Mouse (Mus musculus): ENCODE results near the gene Cluh. TPM values are rescaled to one million over a fixed set of nuclear protein-coding genes. Genes with fewer than 3 reads are reported as not detected.

Gene Cluh
- total and polyA plus RNA-seq, 3 experiments, result 133 to 222 (median 200) TPM

GRCm38 (mm10) chr11:74625333-74625732 is 24.0 kb upstream of the Cluh start:
- Histone ChIP-seq H3K9ac (ENCODE audit: low read depth, low read length) (no peak overlapping the region), H3K27me3 (ENCODE audit: control insufficient read depth, insufficient read depth, low read length) (0 out of 2 replicates have a peak, but pooled peaks cover 1% of the 10 kb centered on the region), H3K4me3 (no peak overlapping the region), H3K4me1 (ENCODE audit: control insufficient read depth, insufficient read depth, low read length) (no peaks in the 10 kb centered on the region), H3K79me2 (replicated peaks; ENCODE audit: control insufficient read depth, insufficient read depth, low read length) (no peaks in the 10 kb centered on the region), H3K36me3 (ENCODE audit: control insufficient read depth, insufficient read depth, low read length) (no peaks in the 10 kb centered on the region), H3K27ac (no peak overlapping the region)
- no peak for TF ChIP-seq EP300 (IDR thresholded peaks at IDR 0.05; ENCODE audit: insufficient read depth, low read depth, low read length)
- intact Hi-C loops (cut with DNase I), result no loop called here
- no peak for DNase-seq

GRCm38 (mm10) chr11:74627481-74627880 is 21.8 kb upstream of the Cluh start:
- 72% methylated on average over 3 of the region's 3 CpGs for WGBS
- H3K36me3 ChIP-seq (ENCODE audit: control insufficient read depth, insufficient read depth, low read length), result no peaks in the 10 kb centered on the region
- TF ChIP-seq POLR2A (IDR thresholded peaks at IDR 0.05; ENCODE audit: insufficient read depth, low read depth, low read length) (no peak), EP300 (IDR thresholded peaks at IDR 0.05; ENCODE audit: insufficient read depth, low read depth, low read length) (no peak), CTCF (IDR thresholded peaks at IDR 0.05) (no peak)
- H3K4me3 ChIP-seq, result no peak overlapping the region
- no peak overlapping the region for H3K27ac ChIP-seq
- no peaks in the 10 kb centered on the region for H3K27me3 ChIP-seq (ENCODE audit: control insufficient read depth, insufficient read depth, low read length)
- no peak for DNase-seq
- no peaks in the 10 kb centered on the region for H3K4me1 ChIP-seq (ENCODE audit: control insufficient read depth, insufficient read depth, low read length)
- intact Hi-C loops (cut with DNase I), result no loop called here
- no peaks in the 10 kb centered on the region for H3K79me2 ChIP-seq (replicated peaks; ENCODE audit: control insufficient read depth, insufficient read depth, low read length)
- H3K9ac ChIP-seq (ENCODE audit: low read depth, low read length), result no peak overlapping the region

GRCm38 (mm10) chr11:74631880-74632789 is 17.2 kb upstream of the Cluh start:
- Histone ChIP-seq H3K4me1 (ENCODE audit: control insufficient read depth, insufficient read depth, low read length) (no peaks in the 10 kb centered on the region), H3K79me2 (replicated peaks; ENCODE audit: control insufficient read depth, insufficient read depth, low read length) (no peaks in the 10 kb centered on the region), H3K4me3 (no peak overlapping the region), H3K27me3 (ENCODE audit: control insufficient read depth, insufficient read depth, low read length) (no peaks in the 10 kb centered on the region), H3K27ac (no peak overlapping the region), H3K36me3 (ENCODE audit: control insufficient read depth, insufficient read depth, low read length) (no peaks in the 10 kb centered on the region), H3K9ac (ENCODE audit: low read depth, low read length) (no peak overlapping the region)
- DNase-seq, result no peak
- intact Hi-C loops (cut with DNase I), result no loop called here
- TF ChIP-seq EP300 (IDR thresholded peaks at IDR 0.05; ENCODE audit: insufficient read depth, low read depth, low read length) (no peak), POLR2A (IDR thresholded peaks at IDR 0.05; ENCODE audit: insufficient read depth, low read depth, low read length) (no peak), CTCF (IDR thresholded peaks at IDR 0.05) (no peak)
- 65% methylated on average over 7 of the region's 7 CpGs for WGBS

GRCm38 (mm10) chr11:74634490-74635275 is 14.6 kb upstream of the Cluh start:
- Histone ChIP-seq H3K27ac (no peak overlapping the region), H3K4me3 (no peak overlapping the region), H3K79me2 (replicated peaks; ENCODE audit: control insufficient read depth, insufficient read depth, low read length) (no peaks in the 10 kb centered on the region), H3K27me3 (ENCODE audit: control insufficient read depth, insufficient read depth, low read length) (no peaks in the 10 kb centered on the region), H3K9ac (ENCODE audit: low read depth, low read length) (no peak overlapping the region), H3K36me3 (ENCODE audit: control insufficient read depth, insufficient read depth, low read length) (no peaks in the 10 kb centered on the region), H3K4me1 (ENCODE audit: control insufficient read depth, insufficient read depth, low read length) (peaks cover 10% of the 10 kb centered on the region)
- TF ChIP-seq POLR2A (IDR thresholded peaks at IDR 0.05; ENCODE audit: insufficient read depth, low read depth, low read length) (no peak), EP300 (IDR thresholded peaks at IDR 0.05; ENCODE audit: insufficient read depth, low read depth, low read length) (peak; percentile 63; the same call in 1 of the 2 replicates), CTCF (IDR thresholded peaks at IDR 0.05) (peak; percentile 90)
- 72% methylated on average over 5 of the region's 5 CpGs for WGBS
- peak; percentile 53 for DNase-seq
- intact Hi-C loops (cut with DNase I), result loop anchor here (1.0 to 2.0 kb wide), 2 partner anchors 134 to 180 kb away; no protein-coding TSS in a partner anchor

- Histone ChIP-seq H3K27me3 (ENCODE audit: control insufficient read depth, insufficient read depth, low read length) (no peaks in the 10 kb centered on the region), H3K27ac (peak overlapping the region; percentile 84), H3K79me2 (replicated peaks; ENCODE audit: control insufficient read depth, insufficient read depth, low read length) (no peaks in the 10 kb centered on the region), H3K9ac (ENCODE audit: low read depth, low read length) (peak overlapping the region; percentile 94), H3K36me3 (ENCODE audit: control insufficient read depth, insufficient read depth, low read length) (no peaks in the 10 kb centered on the region), H3K4me1 (ENCODE audit: control insufficient read depth, insufficient read depth, low read length) (peaks cover 10% of the 10 kb centered on the region), H3K4me3 (peak overlapping the region; percentile 83)
- WGBS, result 20% methylated on average over 8 of the region's 8 CpGs
- intact Hi-C loops (cut with DNase I), result no loop called here
- no peak for TF ChIP-seq POLR2A (IDR thresholded peaks at IDR 0.05; ENCODE audit: insufficient read depth, low read depth, low read length)
- no peak for TF ChIP-seq EP300 (IDR thresholded peaks at IDR 0.05; ENCODE audit: insufficient read depth, low read depth, low read length)
- no peak for TF ChIP-seq CTCF (IDR thresholded peaks at IDR 0.05)
- DNase-seq, result peak in 1 of 2 experiments; percentile 12
These were observed 11.8 kb upstream of the Cluh start for GRCm38 (mm10) chr11:74637486-74637885.
